Mouse (Mus musculus): Measurements from ENCODE around the gene Mast4. TPM values are rescaled to one million over a fixed set of nuclear protein-coding genes. Genes with fewer than 3 reads are reported as not detected.

Gene Mast4
- total and polyA plus RNA-seq, 3 experiments, result 2.7 to 7.0 TPM; not detected in 1

- H3K36me3 ChIP-seq (ENCODE audit: control insufficient read depth in 1 of 2, insufficient read depth in 2 of 2, low read length in 2 of 2), result peaks cover 0 to 33% of the 10 kb centered on the region in 2 experiments; a peak in 2 of 4 replicates
- DNase-seq (ENCODE audit: low read depth, low spot score), result peak; percentile 68
- no peaks in the 10 kb centered on the region for H3K9me3 ChIP-seq (replicated peaks; ENCODE audit: insufficient read depth, low read length)
- H3K9ac ChIP-seq (ENCODE audit: control insufficient read depth, low read depth, low read length, poor library complexity, severe bottlenecking), result no peak overlapping the region
- H3K79me2 ChIP-seq (ENCODE audit: control insufficient read depth, insufficient read depth, low read length, poor library complexity), result no peaks in the 10 kb centered on the region
- H3K27me3 ChIP-seq (ENCODE audit: control insufficient read depth in 1 of 2, insufficient read depth in 2 of 2, low read length in 2 of 2), result no peaks in the 10 kb centered on the region
- H3K4me1 ChIP-seq (ENCODE audit: control insufficient read depth in 1 of 2, insufficient read depth in 2 of 2, low read length in 2 of 2), result peaks cover 21 to 24% of the 10 kb centered on the region in 2 experiments
- no peak overlapping the region for H3K4me3 ChIP-seq (ENCODE audit: control insufficient read depth in 1 of 2, insufficient read depth in 1 of 2, low read depth in 2 of 2, low read length in 2 of 2)
- peak overlapping the region; percentile 29; the same call in 1 of the 2 replicates for H3K27ac ChIP-seq (ENCODE audit: control insufficient read depth, low read depth, low read length)
- TF ChIP-seq E2F4 (IDR thresholded peaks at IDR 0.05; ENCODE audit: borderline replicate concordance, low read depth, low read length) (no peak), NRF1 (IDR thresholded peaks at IDR 0.05; ENCODE audit: insufficient read depth, low read depth, low read length, poor library complexity, severe bottlenecking) (0 out of 2 replicates have a peak, but pooled peaks have one; percentile 8), SMC3 (IDR thresholded peaks at IDR 0.05; ENCODE audit: low read depth, low read length) (no peak), TAL1 (IDR thresholded peaks at IDR 0.05; ENCODE audit: low read length) (peak; percentile 57), USF1 (IDR thresholded peaks at IDR 0.05; ENCODE audit: low read depth, low read length) (no peak), EP300 (IDR thresholded peaks at IDR 0.05; ENCODE audit: low read depth in 1 of 2, low read length in 2 of 2) (peak; percentile 85 to 86), RCOR1 (IDR thresholded peaks at IDR 0.05; ENCODE audit: low read depth, low read length) (peak; percentile 69), TCF12 (IDR thresholded peaks at IDR 0.05; ENCODE audit: low read depth, low read length) (peak; percentile 85), SIN3A (IDR thresholded peaks at IDR 0.05; ENCODE audit: low read length) (peak; percentile 48), GATA1 (IDR thresholded peaks at IDR 0.05; ENCODE audit: low read depth, low read length) (peak; percentile 82), ETS1 (IDR thresholded peaks at IDR 0.05; ENCODE audit: low read depth, low read length) (peak; percentile 51)
Observed at GRCm38 (mm10) chr13:102815158-102815557, 519.1 kb downstream of the Mast4 start.

- H3K27ac ChIP-seq (ENCODE audit: control insufficient read depth, low read depth, low read length), result no peak overlapping the region
- no peak overlapping the region for H3K4me3 ChIP-seq (ENCODE audit: control insufficient read depth in 1 of 2, insufficient read depth in 1 of 2, low read depth in 2 of 2, low read length in 2 of 2)
- no peaks in the 10 kb centered on the region for H3K9me3 ChIP-seq (replicated peaks; ENCODE audit: insufficient read depth, low read length)
- H3K9ac ChIP-seq (ENCODE audit: control insufficient read depth, low read depth, low read length, poor library complexity, severe bottlenecking), result no peak overlapping the region
- H3K4me1 ChIP-seq (ENCODE audit: control insufficient read depth in 1 of 2, insufficient read depth in 2 of 2, low read length in 2 of 2), result peaks cover 10 to 16% of the 10 kb centered on the region in 2 experiments
- no peaks in the 10 kb centered on the region for H3K27me3 ChIP-seq (ENCODE audit: control insufficient read depth in 1 of 2, insufficient read depth in 2 of 2, low read length in 2 of 2)
- TF ChIP-seq ETS1 (IDR thresholded peaks at IDR 0.05; ENCODE audit: low read depth, low read length) (no peak), KAT2A (conservative IDR thresholded peaks at IDR 0.05; ENCODE audit: low read depth, low read length) (no peak), ZNF384 (IDR thresholded peaks at IDR 0.05; ENCODE audit: low read depth, low read length) (no peak)
- H3K79me2 ChIP-seq (ENCODE audit: control insufficient read depth, insufficient read depth, low read length, poor library complexity), result no peaks in the 10 kb centered on the region
- peaks cover 0 to 16% of the 10 kb centered on the region in 2 experiments; a peak in 2 of 4 replicates for H3K36me3 ChIP-seq (ENCODE audit: control insufficient read depth in 1 of 2, insufficient read depth in 2 of 2, low read length in 2 of 2)
- DNase-seq (ENCODE audit: low read depth, low spot score), result no peak
Observed at GRCm38 (mm10) chr13:102811129-102811832, 523.0 kb downstream of the Mast4 start.

All from MEL (cell line).